Mouse (Mus musculus) ES-CJ7 (cell line): ENCODE data around the gene Ildr2.
A peak's percentile ranks its signal among the peaks of the same experiment; 100 is the strongest.

Experiments
- DNase-seq: peaks from one replicate; pipeline ENCODE4 v3.0.0; 2011; ENCODE audit warnings: low read depth, low spot score

Gene Ildr2

GRCm38 (mm10) chr1:166342060-166342459, 88.1 kb downstream of the Ildr2 start:
- no peak for DNase-seq

DNA sequence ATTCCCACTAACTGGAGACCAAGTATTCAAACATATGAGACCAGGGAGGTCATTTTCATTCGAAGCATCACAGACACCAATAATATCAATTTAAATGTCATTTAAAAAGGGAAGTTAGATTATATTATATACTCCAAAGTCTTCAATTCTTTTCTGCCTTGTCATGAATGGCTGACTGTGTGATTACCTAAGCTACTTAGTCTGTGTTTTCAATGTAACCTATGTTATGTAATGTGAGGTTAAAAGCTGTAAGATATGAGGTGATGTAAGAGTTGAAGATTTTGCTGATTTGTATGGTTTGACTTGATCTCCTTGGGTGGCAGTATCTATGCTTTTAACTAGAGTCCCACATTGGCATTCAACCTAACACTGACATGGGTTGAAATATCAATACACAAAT, 88.6 kb downstream of the Ildr2 start:
- DNase-seq, result no peak

GRCm38 (mm10) chr1:166343586-166343985, 89.6 kb downstream of the Ildr2 start:
- DNase-seq, result no peak

- no peak for DNase-seq
These were observed 90.5 kb downstream of the Ildr2 start for GRCm38 (mm10) chr1:166344300-166345077.

DNA sequence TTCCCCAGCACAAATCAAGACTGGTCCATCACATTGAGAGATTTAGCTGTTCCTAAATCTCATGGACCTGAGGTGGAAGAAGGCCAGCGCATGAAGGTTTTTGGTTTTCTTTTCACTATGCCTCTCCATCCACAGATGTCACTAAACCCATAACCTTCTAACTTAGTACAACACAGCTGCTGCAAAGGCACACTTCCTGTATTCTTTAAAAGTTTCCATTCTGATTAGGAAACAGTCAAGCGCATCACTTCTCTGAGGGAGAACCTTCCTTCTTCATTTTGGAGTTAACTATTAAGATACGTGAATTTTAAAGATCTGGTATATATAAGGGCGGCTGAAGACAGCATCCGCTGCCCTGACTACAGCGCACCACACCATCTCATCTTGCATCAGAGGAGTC, 91.7 kb downstream of the Ildr2 start:
- DNase-seq, result no peak

- DNase-seq, result no peak
These were observed 93.0 kb downstream of the Ildr2 start for GRCm38 (mm10) chr1:166346906-166347305.

- DNase-seq, result no peak
These were observed 95.4 kb downstream of the Ildr2 start for GRCm38 (mm10) chr1:166349341-166349740.

- DNase-seq, result no peak
These were observed 95.8 kb downstream of the Ildr2 start for GRCm38 (mm10) chr1:166349751-166350150.

DNA sequence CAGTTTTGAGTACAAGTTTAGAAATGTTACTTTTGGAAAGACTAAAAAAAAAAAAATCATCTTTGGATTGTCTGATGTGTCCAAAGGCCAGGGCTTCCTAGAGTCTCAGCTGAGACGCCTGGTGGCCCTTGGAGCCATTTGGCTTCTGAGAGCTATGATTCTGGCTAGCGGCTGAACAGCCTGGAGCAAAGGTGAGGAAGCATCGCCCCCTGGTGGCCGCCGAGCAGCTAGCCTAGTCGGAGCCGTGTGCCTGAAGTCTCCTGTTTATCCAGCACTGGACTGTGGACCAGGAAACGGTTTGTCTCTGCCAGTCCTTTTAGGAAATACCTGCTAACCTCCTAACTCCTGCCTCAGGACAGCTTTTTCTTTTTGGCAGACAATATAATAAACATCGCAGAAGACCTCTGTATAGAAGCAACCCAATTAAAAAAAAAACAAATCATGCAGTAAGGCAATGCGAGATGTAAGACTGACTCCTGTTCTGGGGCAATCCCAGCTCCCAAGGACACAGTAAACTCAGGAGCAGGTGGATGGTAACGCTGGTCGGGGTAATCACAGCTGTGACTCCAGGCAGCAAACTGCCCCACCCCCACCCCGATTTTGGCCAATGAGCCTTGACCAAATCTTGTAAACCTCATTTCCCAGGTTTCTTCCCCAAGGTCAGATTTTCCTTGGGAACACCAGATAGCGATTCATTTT, 106.4 kb downstream of the Ildr2 start:
- peak; percentile 83 for DNase-seq

- no peak for DNase-seq
These were observed 107.0 kb downstream of the Ildr2 start for GRCm38 (mm10) chr1:166360896-166361295.

- no peak for DNase-seq
These were observed 107.9 kb downstream of the Ildr2 start for GRCm38 (mm10) chr1:166361842-166362241.

DNA sequence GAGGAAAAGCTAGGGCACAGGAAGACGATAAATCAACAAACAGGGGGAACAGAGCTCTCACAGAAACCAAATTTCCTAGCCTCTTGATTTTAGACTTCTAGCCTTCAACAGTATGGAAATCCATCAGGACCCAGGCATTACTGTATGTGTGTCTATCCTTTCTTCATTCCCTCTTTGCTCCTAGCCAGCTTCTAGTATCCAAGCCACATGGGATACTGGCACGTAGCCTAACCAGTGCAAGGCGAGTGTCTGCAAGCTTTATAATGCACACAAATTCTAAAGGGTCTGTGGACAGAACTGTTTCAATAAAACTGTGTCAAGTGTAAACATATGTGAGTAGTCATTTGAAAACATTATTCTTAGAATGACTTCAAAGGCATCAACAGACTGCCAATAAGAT, 108.7 kb downstream of the Ildr2 start:
- DNase-seq, result no peak

DNA sequence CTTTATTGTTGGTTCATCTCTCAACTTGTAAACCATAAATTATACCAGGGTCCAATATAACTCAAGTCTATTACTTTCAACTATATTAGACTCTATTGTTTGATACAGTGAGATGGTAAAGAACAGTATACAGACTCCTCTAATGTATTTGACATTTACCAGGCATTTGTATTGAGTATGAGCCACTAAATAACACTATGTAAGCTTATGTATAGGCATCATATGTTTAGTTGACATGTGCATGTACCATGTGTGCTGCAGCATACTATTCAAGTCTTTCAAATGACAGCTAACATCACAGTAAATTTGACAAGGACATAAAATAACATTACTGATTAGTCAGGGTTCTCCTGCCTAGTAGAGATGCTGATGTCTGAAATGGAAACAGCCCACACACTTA, 109.2 kb downstream of the Ildr2 start:
- no peak for DNase-seq
